Mouse (Mus musculus) lung, embryonic 16.5 days (tissue): ENCODE measurements at regions not wholly inside any gene's neighbourhood (a gene's known extent, or its start where the extent isn't known, plus 50 kb on each side); places are given as distances from the start of the nearest gene placed in this dataset.
"Not testable (repeated sequence)": the region's sequence is repeated elsewhere in the genome, so short reads cannot be mapped to it uniquely, and the experiment has no call there.

Experiments used
- ATAC-seq: fragments of 200-750 bp; cut with Nextera tagmentation; 2 replicates; pipeline ENCODE4 v1.8.0; 2017; ENCODE audit warnings: low read depth, mild to moderate bottlenecking, moderate library complexity
- H3K27ac ChIP-seq: fragments of 300-500 bp; sonication (generic); 2 replicates; pipeline ENCODE4 v1.5.1; 2014; ENCODE audit warnings: mild to moderate bottlenecking, control low read depth, low read length
- H3K27me3 ChIP-seq: fragments of 300-500 bp; sonication (generic); 2 replicates; pipeline ENCODE4 v1.6.1; 2014; ENCODE audit warnings: low read depth, low read length, mixed read lengths; ENCODE audit not compliant: control insufficient read depth, insufficient read depth
- H3K36me3 ChIP-seq: fragments of 300-500 bp; sonication (generic); 2 replicates; pipeline ENCODE4 v1.6.1; 2014; ENCODE audit warnings: low read length; ENCODE audit not compliant: control insufficient read depth, insufficient read depth
- H3K4me1 ChIP-seq: fragments of 300-500 bp; sonication (generic); replicated peaks from 2 replicates; pipeline ENCODE4 v1.6.1; 2014; ENCODE audit warnings: low read length, mixed read lengths; ENCODE audit not compliant: control insufficient read depth, insufficient read depth
- H3K4me2 ChIP-seq: fragments of 300-500 bp; sonication (generic); 2 replicates; pipeline ENCODE4 v1.6.1; 2014; ENCODE audit warnings: low read depth, low read length, control low read depth
- H3K4me3 ChIP-seq: fragments of 300-500 bp; sonication (generic); 2 replicates; pipeline ENCODE4 v1.5.1; 2014; ENCODE audit warnings: mild to moderate bottlenecking, low read length, control low read depth
- H3K9ac ChIP-seq: fragments of 300-500 bp; sonication (generic); 2 replicates; pipeline ENCODE4 v1.6.1; 2014; ENCODE audit warnings: low read length, control low read depth
- H3K9me3 ChIP-seq: fragments of 300-500 bp; sonication (generic); 2 replicates; pipeline ENCODE4 v1.6.1; 2016; ENCODE audit warnings: low read length; ENCODE audit not compliant: control insufficient read depth
- WGBS: fragments of 180-500 bp; shearing (Covaris S2); extraction: QIAGEN DNeasy Blood & Tissue Kit; methylation state at CpG from one replicate; pipeline ENCODE4 v1.1.7; 2014; 5-methylcytosine and 5-hydroxymethylcytosine counted together

DNA sequence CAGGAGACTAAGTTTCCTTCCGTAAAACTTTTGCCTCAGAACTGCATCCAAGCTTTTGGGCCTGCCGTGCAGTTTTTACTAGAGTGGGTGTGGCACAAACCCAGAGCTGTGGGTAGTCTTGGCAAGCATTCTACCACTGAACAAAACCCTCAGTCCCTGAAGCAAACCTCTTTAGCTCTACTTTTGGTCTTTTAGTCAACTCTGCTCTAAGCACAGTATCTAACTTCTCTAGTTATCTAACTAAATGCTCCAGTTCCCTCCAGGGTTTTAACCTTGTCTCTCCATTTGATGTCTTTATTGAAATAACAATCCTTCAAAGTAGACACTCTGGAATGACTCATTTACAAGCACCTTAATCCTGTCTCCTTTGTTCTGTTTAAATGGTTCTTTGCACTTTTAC is 361.0 kb downstream of the Trib2 start:
- H3K4me1 ChIP-seq, result no peaks in the 10 kb centered on the region
- no peaks in the 10 kb centered on the region for H3K9me3 ChIP-seq
- H3K27ac ChIP-seq, result no peak overlapping the region
- 83% methylated on average over 2 of the region's 2 CpGs for WGBS
- no peak for ATAC-seq
- no peak overlapping the region for H3K9ac ChIP-seq
- no peaks in the 10 kb centered on the region for H3K36me3 ChIP-seq
- H3K4me3 ChIP-seq, result no peak overlapping the region
- H3K27me3 ChIP-seq, result no peaks in the 10 kb centered on the region
- H3K4me2 ChIP-seq, result no peak overlapping the region

DNA sequence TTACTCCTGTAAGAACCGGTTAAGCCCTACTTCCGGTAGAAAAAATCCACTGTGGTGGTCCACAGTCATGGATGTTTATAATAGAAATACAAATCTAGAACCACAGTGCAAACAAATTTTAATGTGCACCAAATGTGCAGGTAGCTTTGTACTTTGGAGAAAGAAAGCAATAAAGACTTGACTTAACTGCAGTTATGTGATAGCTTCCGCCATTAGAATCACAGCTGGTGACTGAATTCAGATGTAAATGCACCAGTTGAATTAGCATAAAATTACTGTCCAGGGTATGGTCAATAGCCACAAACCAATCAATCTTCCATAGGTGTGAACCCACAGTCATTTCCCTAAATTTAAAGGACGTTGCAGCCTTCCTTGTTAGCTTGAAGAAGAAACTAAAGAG is 367.2 kb downstream of the Trib2 start:
- no peak for ATAC-seq
- 76% methylated on average over 4 of the region's 4 CpGs for WGBS
- Histone ChIP-seq H3K9ac (no peak overlapping the region), H3K4me2 (no peak overlapping the region), H3K36me3 (no peaks in the 10 kb centered on the region), H3K4me3 (no peak overlapping the region), H3K4me1 (no peaks in the 10 kb centered on the region), H3K27me3 (no peaks in the 10 kb centered on the region), H3K9me3 (no peaks in the 10 kb centered on the region), H3K27ac (no peak overlapping the region)

DNA sequence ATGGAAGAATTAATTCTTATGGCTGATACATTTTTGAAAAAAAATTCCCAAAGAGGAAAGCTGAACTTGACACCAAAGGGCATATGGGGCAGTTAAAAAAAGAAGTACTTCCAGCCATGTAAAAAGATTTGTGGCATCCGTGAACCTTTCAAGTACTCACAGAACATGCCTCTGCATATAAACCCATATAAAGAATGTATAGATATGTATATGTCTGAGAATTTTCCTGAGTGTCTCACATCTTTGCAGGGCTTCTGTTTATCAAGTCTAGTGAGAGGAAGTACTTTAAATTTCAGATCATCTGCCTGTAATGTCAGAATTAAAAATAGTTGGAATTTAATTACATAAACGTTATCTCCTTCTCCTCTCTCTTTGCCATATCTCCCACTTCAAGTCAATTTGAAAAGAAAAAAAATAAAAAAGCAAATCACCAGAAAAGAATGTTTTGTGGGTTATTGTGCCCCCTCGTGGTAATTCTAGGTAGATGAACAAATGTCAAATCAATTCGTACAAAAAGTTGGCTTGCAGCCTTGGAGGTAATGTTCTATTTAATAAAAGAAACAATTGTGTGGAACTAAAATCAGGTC is 400.4 kb downstream of the Trib2 start:
- Histone ChIP-seq H3K4me3 (no peak overlapping the region), H3K4me2 (no peak overlapping the region), H3K27ac (no peak overlapping the region), H3K4me1 (no peaks in the 10 kb centered on the region), H3K36me3 (no peaks in the 10 kb centered on the region), H3K27me3 (no peaks in the 10 kb centered on the region), H3K9me3 (no peaks in the 10 kb centered on the region), H3K9ac (no peak overlapping the region)
- no peak for ATAC-seq
- 11% methylated on average over 4 of the region's 4 CpGs for WGBS

DNA sequence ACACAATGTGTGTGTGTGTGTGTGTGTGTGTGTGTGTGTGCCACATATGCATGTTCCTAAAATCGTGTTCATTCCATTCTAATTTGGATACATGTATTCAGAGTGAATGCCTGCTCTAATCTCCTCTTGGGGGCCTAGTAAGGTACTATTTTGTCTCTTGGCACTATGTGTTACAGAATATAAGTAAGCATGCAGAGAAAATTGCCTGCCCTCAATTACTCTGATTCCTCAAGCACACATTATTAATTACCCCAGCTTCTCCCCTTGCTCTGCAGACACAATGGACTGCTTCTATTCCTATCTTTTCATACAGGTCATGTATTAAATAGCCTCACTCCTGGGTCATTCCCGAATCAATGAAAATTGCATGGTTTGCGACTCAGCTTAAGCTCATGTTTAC is 406.3 kb downstream of the Trib2 start:
- Histone ChIP-seq H3K4me3 (no peak overlapping the region), H3K9ac (no peak overlapping the region), H3K4me2 (no peak overlapping the region), H3K27ac (no peak overlapping the region), H3K9me3 (no peaks in the 10 kb centered on the region), H3K36me3 (no peaks in the 10 kb centered on the region), H3K4me1 (no peaks in the 10 kb centered on the region), H3K27me3 (no peaks in the 10 kb centered on the region)
- ATAC-seq, result no peak
- 62% methylated on average over 3 of the region's 3 CpGs for WGBS

DNA sequence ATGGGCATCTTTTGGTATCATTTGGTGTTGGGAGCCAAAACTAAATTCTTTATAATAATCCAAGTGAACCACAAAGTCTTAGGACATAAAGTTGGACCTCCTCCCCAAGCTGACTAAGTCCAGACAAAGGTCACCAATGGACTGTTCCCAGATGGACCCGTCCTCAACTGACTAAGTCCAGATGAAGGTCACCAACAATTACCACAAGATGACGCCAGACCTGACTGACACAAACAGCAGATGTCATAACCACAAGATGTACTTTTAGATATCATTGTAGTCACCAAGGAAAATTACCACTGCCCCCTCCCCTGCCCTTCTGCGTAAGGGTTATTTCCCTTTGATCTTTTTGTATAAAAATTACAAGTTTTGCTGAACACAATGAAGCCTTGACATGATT is 409.1 kb downstream of the Trib2 start:
- WGBS, result 52% methylated on average over 3 of the region's 3 CpGs
- not testable (repeated sequence) for H3K4me2 ChIP-seq, ATAC-seq, H3K27ac ChIP-seq, H3K9ac ChIP-seq, H3K36me3 ChIP-seq, H3K9me3 ChIP-seq, H3K4me3 ChIP-seq, H3K4me1 ChIP-seq, H3K27me3 ChIP-seq

DNA sequence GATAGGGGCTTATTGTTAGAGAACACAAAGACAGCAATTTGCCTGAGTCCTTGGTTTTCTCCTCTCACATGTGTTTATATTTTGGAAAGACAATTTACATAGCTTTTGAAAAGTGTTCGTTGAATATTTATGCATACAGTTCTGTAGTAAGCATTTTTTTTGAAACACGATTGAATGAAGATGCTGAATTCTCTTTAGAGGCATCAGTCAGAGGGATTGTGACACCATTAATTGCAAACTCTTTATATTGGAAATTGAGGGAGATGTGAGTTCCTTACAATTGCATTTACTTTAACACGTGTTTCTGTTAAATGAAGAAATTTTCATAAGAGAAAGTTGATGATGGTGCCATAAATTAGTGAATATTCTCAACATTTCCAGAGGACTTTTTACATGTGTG is 424.1 kb downstream of the Trib2 start:
- WGBS, result 62% methylated on average over 3 of the region's 3 CpGs
- no peaks in the 10 kb centered on the region for H3K4me1 ChIP-seq
- no peak for ATAC-seq

DNA sequence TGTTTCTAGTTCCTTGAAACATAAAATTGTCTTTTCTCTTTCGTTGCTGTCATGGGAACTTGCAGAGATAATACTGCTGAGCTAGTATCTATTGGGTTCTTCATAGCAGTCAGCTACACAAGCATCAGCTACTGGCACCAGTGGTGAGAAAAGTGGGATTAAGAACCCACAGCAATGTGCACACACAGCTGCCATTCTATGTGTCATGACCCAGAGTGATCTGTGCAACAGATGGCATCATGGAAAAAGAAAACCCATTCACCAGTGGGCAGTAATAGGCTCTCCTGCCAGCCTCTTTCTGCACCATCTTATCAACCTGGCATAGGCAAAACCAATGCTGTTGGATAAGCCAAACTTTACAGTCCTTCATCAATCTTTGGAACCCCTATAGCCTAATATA is 428.1 kb downstream of the Trib2 start:
- ATAC-seq, result no peak

More for the DNA sequence above, 424.1 kb downstream of the Trib2 start:
- Histone ChIP-seq H3K36me3 (no peaks in the 10 kb centered on the region), H3K27me3 (no peaks in the 10 kb centered on the region), H3K27ac (no peak overlapping the region), H3K9me3 (no peaks in the 10 kb centered on the region), H3K4me2 (no peak overlapping the region), H3K4me3 (no peak overlapping the region), H3K9ac (no peak overlapping the region)

DNA sequence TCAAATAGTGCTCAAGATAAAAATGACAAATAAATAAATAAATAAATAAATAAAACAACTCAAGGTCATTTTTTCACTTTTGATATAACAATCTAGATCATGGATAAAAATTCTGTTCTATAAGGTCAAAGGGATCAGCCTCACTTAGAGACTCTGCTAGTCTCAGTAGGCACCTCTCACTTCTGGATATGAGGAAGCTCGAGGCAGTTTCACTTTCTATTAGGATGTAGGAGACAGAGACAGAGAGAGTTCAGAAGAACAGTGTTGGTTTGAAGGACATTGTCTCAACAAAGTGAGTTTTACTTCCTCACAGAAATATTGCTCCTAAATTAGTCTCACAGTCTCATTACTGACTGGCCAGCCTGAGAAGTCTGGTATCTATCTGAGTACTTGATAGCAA is 458.9 kb downstream of the Trib2 start:
- Histone ChIP-seq H3K4me1 (no peaks in the 10 kb centered on the region), H3K4me3 (no peak overlapping the region), H3K27me3 (no peaks in the 10 kb centered on the region), H3K9me3 (no peaks in the 10 kb centered on the region), H3K4me2 (no peak overlapping the region), H3K9ac (no peak overlapping the region), H3K27ac (no peak overlapping the region), H3K36me3 (no peaks in the 10 kb centered on the region)
- no peak for ATAC-seq
- 63% methylated on average over 1 of the region's 1 CpGs for WGBS

More for the DNA sequence above, 428.1 kb downstream of the Trib2 start:
- no peak overlapping the region for H3K4me2 ChIP-seq
- no peak overlapping the region for H3K4me3 ChIP-seq
- H3K9ac ChIP-seq, result no peak overlapping the region
- no peaks in the 10 kb centered on the region for H3K4me1 ChIP-seq
- no peak overlapping the region for H3K27ac ChIP-seq
- no peaks in the 10 kb centered on the region for H3K9me3 ChIP-seq
- 71% methylated on average over 1 of the region's 1 CpGs for WGBS
- no peaks in the 10 kb centered on the region for H3K36me3 ChIP-seq
- no peaks in the 10 kb centered on the region for H3K27me3 ChIP-seq

DNA sequence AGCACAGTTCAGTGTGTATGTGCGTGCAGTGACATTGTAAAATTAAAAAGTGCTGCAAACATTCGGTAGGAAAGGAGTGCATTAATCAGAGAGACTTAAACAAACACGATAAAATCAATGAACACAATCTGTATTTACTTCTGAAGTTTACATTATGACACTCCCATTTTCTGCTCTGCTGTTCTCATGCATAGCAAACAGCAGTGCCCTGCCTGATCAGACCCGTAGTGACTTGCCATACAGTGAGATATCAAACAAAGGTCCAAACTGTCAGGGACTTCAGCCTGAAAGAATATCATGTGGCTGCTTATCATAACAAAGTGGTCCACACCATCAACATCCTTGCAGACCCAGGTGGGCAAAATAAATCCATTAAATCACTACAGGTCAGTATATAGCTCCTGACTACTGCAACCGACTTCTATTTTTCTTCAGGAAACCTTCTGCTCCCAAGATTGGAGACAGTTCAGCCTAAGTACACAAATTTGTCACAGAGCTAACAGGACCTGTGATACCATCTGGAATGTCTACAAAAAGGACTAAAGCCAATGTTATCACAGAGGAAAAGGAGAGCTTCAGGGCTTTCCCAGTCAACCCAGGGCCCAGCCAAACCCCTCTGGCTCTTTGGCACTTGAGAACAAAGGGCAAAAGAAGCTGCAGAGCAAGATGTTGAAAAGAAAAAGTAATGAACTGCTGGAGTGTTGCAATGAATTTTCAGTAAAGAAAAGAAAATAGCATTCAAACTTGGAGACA is 495.8 kb downstream of the Trib2 start:
- Histone ChIP-seq H3K4me3 (no peak overlapping the region), H3K27ac (no peak overlapping the region), H3K4me1 (no peaks in the 10 kb centered on the region), H3K9ac (no peak overlapping the region), H3K4me2 (no peak overlapping the region), H3K9me3 (no peaks in the 10 kb centered on the region), H3K36me3 (no peaks in the 10 kb centered on the region), H3K27me3 (no peaks in the 10 kb centered on the region)
- ATAC-seq, result no peak
- 22% methylated on average over 5 of the region's 5 CpGs for whole genome bisulfite sequencing
